Mouse (Mus musculus) left cerebral cortex, adult 11 months (tissue): ENCODE measurements at regions not wholly inside any gene's neighbourhood (a gene's known extent, or its start where the extent isn't known, plus 50 kb on each side); places are given as distances from the start of the nearest gene placed in this dataset.

Experiments used
- DNase-seq: peaks from one replicate; pipeline ENCODE4 v3.0.0; 2022; ENCODE audit warnings: low spot score

GRCm38 (mm10) chr4:47630006-47630405 lies 155.5 kb downstream of the Sec61b start:
- DNase-seq: no peak

- DNase-seq: no peak
These were observed 156.0 kb downstream of the Sec61b start for GRCm38 (mm10) chr4:47630427-47630826.

DNA sequence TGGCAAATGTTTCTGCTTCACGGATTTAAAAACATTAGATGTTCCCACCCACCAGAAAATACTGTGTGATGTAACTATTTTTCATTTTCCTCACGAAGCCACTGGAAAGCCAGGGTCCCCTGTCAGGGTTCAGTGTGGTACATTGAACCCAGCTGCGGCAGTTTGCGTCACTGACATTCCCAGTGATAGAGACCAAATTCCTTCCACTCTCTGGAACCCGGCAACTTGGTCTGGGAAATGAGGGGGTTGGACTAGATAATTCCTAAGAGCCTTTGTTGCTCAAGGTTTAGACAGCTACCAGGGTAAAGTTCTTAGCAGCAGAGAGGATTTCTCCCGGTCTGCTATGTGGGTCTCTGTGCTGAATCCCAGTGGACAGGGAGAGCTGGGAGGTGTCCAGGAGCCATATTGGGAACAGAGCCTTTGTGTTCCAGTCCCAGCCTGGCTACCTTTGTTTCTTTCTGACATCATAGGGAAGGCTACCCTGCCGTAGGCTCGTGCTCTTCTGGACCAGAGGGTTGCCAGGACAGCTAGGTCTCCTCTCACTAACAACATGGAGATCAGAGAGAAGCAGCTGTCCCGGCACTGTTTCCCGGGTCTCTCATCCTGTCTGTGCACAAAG lies 164.5 kb downstream of the Sec61b start:
- DNase-seq: no peak

GRCm38 (mm10) chr4:47645093-47645492 lies 170.6 kb downstream of the Sec61b start:
- no peak for DNase-seq

DNA sequence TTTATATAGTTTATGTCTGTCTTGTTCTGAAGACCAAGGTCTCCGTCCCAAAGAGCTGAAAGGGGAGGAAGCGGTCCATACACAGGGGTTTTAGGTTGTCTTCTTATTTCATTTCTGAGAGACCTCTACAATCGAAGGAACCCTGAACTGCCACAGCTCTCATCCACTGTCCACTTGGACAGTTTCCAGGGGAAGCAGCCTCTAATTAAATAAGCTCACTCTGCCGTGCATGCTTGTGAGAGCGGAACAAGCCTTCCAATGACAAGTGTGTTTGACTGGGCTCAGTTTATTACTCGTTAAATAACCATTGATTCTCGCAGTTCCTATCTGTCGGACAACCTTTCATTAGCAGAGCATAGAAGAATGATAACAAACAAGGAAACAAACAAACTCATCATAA lies 174.2 kb downstream of the Sec61b start:
- no peak for DNase-seq

GRCm38 (mm10) chr4:47649951-47650350 lies 175.5 kb downstream of the Sec61b start:
- no peak for DNase-seq

- DNase-seq: no peak
These were observed 177.1 kb downstream of the Sec61b start for GRCm38 (mm10) chr4:47651521-47651920.

- no peak for DNase-seq
These were observed 178.7 kb downstream of the Sec61b start for GRCm38 (mm10) chr4:47653143-47653542.

- no peak for DNase-seq
These were observed 195.1 kb downstream of the Sec61b start for GRCm38 (mm10) chr4:47669519-47669918.

- DNase-seq: no peak
These were observed 196.0 kb downstream of the Sec61b start for GRCm38 (mm10) chr4:47670476-47670875.

GRCm38 (mm10) chr4:47671362-47671761 lies 196.9 kb downstream of the Sec61b start:
- DNase-seq: no peak

GRCm38 (mm10) chr4:47681141-47681540 lies 206.7 kb downstream of the Sec61b start:
- DNase-seq: no peak

DNA sequence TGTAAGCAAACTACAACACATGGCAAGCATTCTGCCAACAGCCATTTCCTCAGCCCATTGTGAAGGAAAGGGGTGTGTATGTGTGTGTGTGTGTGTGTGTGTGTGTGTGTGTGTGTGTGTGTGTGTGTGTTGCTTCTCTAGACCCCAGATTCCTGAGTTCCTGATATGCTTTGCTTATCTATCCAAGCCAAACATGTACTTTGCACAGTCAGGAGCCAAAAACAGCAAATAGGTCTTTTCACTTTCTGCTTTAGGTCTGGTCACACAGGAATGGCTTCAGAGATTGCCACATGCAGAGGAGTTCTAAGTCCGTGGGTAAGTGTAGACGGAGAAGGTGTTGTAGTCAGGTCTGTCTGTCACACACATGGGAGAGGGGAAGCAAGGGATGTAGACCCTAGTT lies 216.7 kb downstream of the Sec61b start:
- DNase-seq: no peak

DNA sequence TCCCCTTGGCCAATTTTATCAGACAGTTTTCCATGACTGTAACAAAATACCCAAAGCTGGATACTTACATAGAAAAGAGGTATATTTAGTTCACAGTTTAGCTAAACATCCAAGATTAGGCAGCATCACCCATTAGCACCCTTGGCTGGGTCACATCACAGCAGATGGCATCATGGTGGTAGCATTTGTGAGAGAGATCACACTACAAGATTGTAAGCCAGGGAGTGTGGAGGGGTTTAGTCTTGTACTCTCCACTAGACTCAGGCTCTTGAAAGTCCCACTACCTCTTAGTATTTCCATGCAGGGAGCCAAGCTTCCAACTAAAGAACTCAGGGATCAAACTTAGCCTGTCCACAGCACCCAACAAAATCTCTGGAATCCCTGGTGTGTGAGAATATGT lies 218.2 kb downstream of the Sec61b start:
- no peak for DNase-seq

GRCm38 (mm10) chr4:47693221-47693620 lies 218.8 kb downstream of the Sec61b start:
- peak; percentile 25 for DNase-seq

GRCm38 (mm10) chr4:47697071-47697470 lies 222.6 kb downstream of the Sec61b start:
- DNase-seq: no peak

DNA sequence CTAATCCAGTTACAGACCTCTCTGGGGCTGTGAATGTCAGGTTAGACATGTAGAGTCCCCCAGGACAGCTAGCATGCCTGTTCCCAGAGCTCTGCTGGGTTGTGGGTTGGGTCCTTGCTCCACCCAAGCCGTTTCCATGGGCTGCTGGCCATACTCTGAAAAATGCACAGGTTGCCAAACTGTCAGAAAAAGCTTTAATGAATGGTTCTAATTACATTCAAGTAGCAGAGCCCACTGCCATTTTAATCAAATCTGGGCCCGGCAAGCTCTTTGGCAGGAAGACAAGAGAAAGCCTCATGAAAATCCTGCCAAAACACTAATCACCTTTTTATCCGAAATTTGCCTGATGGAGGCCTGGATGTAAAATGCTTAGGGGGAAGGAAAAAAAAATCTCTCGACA lies 224.1 kb downstream of the Sec61b start:
- DNase-seq: no peak

DNA sequence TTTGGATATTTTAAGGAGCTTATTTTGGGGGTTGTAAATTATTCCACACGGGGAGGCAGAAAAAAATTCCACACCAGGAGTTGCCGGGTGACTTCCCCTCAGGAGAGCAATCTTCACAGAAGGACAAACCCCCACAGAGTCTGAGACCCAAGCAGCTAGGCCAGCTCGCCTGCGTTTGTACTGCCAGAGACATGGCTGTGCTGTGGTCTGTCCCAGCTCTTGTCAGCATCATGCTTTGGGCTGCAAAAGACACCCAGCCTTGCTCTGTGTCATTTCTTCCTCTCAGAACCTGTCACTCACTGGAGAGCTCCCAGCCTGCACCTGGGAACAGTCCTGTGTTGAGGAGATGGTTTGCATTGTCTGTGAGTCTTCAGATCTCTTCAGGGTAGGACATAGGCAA lies 224.5 kb downstream of the Sec61b start:
- DNase-seq: no peak

DNA sequence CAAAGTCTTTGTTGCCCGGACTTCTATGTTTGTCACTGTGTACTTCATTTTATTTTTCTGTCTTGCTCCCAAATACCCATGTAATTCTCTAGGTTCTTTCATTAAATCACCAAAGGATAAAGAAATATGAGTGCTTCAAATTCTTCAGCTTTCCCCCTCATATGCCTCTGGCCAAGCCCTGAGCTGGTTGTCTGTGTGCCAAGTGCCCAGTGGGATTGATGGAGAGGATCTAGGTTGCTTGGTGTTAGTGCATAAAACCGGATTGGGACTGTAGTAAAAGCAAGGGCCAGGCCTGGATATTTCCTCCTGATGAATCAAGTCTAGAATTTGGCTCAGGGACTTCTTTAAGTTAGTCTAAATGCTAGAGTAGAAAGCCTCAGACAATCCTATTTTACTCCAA lies 229.0 kb downstream of the Sec61b start:
- DNase-seq: no peak

- no peak for DNase-seq
These were observed 230.1 kb downstream of the Sec61b start for GRCm38 (mm10) chr4:47704607-47705006.

GRCm38 (mm10) chr4:47707966-47708365 lies 233.5 kb downstream of the Sec61b start:
- peak; percentile 46 for DNase-seq

GRCm38 (mm10) chr4:47713387-47713786 lies 238.9 kb downstream of the Sec61b start:
- no peak for DNase-seq

- DNase-seq: no peak
These were observed 250.0 kb downstream of the Sec61b start for GRCm38 (mm10) chr4:47724331-47725004.

DNA sequence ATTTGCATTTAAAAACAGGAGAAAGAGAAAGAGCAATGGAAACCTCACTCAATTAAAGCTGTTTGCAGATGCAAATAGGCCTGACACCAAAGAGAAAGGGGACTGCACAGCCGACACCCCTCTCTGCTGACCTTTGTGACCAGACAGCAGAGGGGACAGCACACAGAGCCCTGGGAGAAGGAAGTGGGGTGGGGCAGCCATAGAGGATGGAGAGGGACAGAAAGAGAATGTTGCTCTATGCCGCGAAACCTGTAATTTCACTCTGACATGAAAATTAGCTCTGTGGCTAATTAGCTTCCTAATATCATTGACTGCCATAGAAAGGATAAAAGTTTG lies 250.5 kb downstream of the Sec61b start:
- DNase-seq: no peak
